Mouse (Mus musculus) olfactory bulb, adult 2 months (tissue): ENCODE data around the gene Eps15l1.

Experiments used
- CTCF ChIP-seq: fragments of 200-500 bp; IDR thresholded peaks from 2 replicates; pipeline ENCODE4 v1.5.1; 2012; ENCODE audit warnings: low read depth, mild to moderate bottlenecking, low read length, moderate library complexity; ENCODE audit not compliant: insufficient read depth
- POLR2A ChIP-seq: fragments of 200-500 bp; IDR thresholded peaks from 2 replicates; pipeline ENCODE4 v1.6.1; 2012; ENCODE audit warnings: mild to moderate bottlenecking, low read depth, low read length, moderate library complexity; ENCODE audit not compliant: insufficient read depth

DNA sequence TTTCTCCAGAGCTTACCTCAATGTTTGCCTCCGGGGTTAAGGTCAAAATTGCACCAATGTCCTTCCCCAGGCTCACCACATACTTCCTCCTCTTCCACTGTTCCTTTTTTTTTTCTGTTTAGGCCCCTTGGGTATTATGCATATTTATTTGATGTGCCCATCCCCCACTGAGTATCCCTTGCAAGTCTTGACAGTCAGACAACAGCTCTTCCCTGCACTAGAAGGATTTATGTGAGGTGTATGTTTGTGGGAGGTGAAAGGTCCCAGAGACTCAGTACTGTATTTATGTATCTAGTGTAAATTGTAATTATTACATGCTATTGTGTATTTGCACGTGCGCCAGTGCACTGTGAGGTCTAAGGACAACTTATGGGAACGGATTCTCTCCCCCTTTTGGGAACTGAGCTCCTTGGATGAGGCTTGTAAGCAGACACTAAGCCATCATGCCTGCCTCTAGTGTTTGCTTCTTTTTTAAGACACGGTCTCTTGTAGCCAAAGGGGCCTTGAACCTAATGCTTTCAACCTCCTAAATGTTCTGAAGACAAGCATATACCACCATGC, 103.4 kb downstream of the Eps15l1 start:
- TF ChIP-seq CTCF (no peak), POLR2A (no peak)
